Mouse (Mus musculus): ENCODE measurements at regions not wholly inside any gene's neighbourhood (a gene's known extent, or its start where the extent isn't known, plus 50 kb on each side); places are given as distances from the start of the nearest gene placed in this dataset.

DNA sequence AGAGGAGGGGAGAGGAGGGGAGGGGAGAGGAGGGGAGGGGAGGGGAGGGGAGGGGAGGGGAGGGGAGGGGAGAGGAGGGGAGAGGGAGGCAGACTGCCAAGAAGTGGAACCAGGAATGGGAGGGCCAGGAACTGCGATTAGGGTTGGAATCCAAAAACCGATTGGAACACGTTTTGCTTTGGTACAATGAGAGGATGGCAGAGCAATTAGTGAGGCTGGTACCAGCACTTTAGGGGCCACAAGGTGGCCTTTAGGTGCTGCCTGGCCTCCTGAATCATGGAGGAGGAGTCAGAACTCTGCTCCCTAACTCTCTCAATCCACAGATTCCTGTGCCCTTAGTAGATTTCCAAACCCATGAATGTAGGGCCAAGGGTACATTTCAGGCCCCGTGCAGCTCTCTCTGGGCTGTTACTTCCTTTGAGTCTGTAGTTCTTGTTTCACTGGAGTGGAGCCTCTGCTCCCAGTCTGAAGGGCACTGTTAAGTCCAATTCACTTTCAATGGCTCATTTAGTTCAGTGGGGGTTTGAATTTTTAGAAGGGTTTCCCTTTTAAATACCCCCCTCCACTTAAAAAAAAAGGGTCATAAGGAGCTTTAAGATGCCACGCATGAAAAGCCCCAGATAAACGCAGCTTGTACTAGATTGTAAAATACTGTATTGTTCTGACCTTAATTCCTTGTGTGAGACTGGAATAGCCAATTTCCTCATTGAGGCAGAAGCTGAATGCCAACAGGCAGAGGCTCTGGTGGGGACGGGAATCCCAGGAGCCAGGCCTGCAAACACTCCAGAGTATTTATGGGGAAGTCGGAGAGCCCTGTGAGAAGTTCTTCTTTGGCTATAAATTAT is 102.4 kb upstream of the Ranbp3l start:
- Histone ChIP-seq H3K27ac (peak overlapping the region; percentile 64; the same call in 1 of the 2 replicates), H3K4me2 (no peak overlapping the region), H3K27me3 (no peaks in the 10 kb centered on the region), H3K9me3 (replicated peaks) (no peaks in the 10 kb centered on the region), H3K4me1 (peaks cover 2% of the 10 kb centered on the region; the same call in 1 of the 2 replicates), H3K4me3 (replicated peaks) (no peak overlapping the region), H3K9ac (no peak overlapping the region), H3K36me3 (no peaks in the 10 kb centered on the region)
- ATAC-seq (replicated peaks; ENCODE audit: low FRiP score), result no peak
- 56% methylated on average over 8 of the region's 8 CpGs for WGBS

DNA sequence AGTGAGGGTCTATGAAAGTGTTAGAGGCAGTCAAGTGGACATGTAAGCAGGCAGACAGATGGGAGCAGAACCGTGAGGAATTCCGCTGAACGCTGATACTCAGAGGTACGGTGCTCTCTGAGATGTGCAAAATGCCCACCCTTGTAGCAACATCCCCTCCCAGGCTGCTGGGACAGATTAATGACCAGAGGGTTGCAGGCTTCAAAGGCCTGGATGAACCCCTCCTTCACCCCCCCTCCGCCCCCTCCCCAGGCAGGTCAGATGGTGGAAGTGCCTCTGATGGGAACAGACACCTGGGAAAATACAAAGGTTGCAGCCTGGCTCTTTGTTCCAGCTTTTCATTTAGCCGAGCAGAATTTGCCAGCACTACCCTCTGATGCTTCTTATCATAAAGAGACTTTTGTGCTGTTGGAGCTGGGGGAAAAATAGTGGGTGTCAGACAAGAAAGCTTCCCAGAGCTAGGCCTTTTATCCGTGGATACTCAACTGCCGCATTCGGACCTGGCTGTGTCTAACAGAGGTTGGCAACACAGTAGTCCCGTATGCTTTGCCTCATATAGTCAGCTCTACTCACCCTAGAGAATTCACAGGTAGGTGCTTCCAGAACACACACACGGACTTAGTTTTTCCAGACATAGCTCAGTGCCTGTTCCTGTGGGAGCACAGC is 111.2 kb upstream of the Ranbp3l start:
- ATAC-seq (replicated peaks; ENCODE audit: low FRiP score), result peak; percentile 88
- H3K9ac ChIP-seq, result no peak overlapping the region
- no peaks in the 10 kb centered on the region for H3K27me3 ChIP-seq
- peak overlapping the region; percentile 75 for H3K27ac ChIP-seq
- 38% methylated on average over 11 of the region's 11 CpGs for WGBS
- H3K4me1 ChIP-seq, result peaks cover 7% of the 10 kb centered on the region; the same call in 1 of the 2 replicates
- no peaks in the 10 kb centered on the region for H3K36me3 ChIP-seq
- H3K9me3 ChIP-seq (replicated peaks), result 0 out of 2 replicates have a peak, but pooled peaks cover 4% of the 10 kb centered on the region
- H3K4me3 ChIP-seq (replicated peaks), result no peak overlapping the region
- H3K4me2 ChIP-seq, result no peak overlapping the region

DNA sequence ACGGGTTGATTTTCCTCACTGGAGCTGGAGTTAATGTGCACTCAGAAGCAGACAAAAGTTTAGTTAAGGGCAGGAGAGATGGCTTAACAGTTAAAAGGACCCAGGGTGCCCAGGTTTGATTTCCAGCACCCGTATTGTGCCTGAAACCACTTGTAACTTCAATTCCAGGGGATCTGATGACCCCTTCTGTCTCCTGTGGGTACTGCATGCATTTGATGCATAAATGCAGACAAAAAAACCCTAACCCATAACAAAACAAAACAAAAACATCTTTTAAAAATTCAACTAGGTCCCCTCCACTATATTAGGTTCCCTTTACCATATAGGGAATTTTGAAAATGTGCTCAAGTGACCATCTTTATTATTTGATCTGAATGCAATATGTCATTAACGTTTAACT is 112.2 kb upstream of the Ranbp3l start:
- Histone ChIP-seq H3K9me3 (replicated peaks) (0 out of 2 replicates have a peak, but pooled peaks cover 4% of the 10 kb centered on the region), H3K36me3 (no peaks in the 10 kb centered on the region), H3K4me3 (replicated peaks) (no peak overlapping the region), H3K9ac (no peak overlapping the region), H3K27me3 (no peaks in the 10 kb centered on the region), H3K4me2 (no peak overlapping the region), H3K27ac (no peak overlapping the region), H3K4me1 (peaks cover 7% of the 10 kb centered on the region; the same call in 1 of the 2 replicates)
- 85% methylated on average over 3 of the region's 3 CpGs for WGBS
- ATAC-seq (replicated peaks; ENCODE audit: low FRiP score), result no peak

DNA sequence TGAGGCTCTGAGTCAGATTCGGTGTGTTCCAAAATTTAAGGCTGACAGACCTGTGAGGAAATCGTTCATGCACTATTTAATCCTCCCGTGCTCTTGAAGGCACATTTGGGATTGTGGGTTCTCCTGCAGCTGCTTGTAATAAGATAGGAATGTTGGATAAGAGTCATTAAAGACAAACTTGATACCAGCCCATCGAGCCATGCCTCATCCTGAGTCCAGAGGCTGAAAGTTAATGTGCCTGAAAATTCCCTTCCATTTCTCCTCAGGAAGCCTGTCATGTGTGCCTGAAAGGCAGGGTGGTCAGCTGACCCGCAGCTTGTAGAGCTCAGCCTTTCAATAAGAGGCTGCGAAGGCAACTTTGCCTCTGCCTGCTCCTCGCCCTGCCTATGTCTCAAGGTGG is 113.4 kb upstream of the Ranbp3l start:
- H3K4me3 ChIP-seq (replicated peaks), result no peak overlapping the region
- H3K4me2 ChIP-seq, result no peak overlapping the region
- 39% methylated on average over 7 of the region's 7 CpGs for WGBS
- peak overlapping the region; percentile 58 for H3K27ac ChIP-seq
- H3K9ac ChIP-seq, result no peak overlapping the region
- ATAC-seq (replicated peaks; ENCODE audit: low FRiP score), result peak; percentile 91
- H3K4me1 ChIP-seq, result peaks cover 7% of the 10 kb centered on the region; the same call in 1 of the 2 replicates
- no peaks in the 10 kb centered on the region for H3K36me3 ChIP-seq
- no peaks in the 10 kb centered on the region for H3K9me3 ChIP-seq (replicated peaks)
- H3K27me3 ChIP-seq, result no peaks in the 10 kb centered on the region

DNA sequence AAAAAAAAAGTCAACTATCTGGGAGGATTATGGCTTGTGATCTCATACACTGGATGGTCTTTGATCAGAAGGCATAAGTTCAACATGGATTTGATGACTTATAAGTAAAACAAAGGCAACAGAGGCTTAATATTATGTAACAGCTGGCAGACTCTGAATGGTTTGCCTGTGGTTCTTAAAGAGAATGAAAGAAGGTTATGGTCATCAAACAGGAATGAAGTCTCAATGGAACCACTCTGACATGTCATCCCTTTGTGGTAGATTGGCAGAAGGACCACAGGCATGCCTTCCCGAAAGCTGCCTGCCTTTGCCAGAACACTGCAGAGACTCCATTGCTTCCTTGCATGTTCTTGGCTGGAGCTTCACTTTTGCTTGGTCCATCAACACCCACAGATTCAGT is 116.8 kb upstream of the Ranbp3l start:
- H3K27ac ChIP-seq, result no peak overlapping the region
- H3K4me1 ChIP-seq, result no peaks in the 10 kb centered on the region
- WGBS, result 95% methylated on average over 1 of the region's 1 CpGs
- H3K4me3 ChIP-seq (replicated peaks), result no peak overlapping the region
- no peaks in the 10 kb centered on the region for H3K9me3 ChIP-seq (replicated peaks)
- no peak for ATAC-seq (replicated peaks; ENCODE audit: low FRiP score)
- H3K36me3 ChIP-seq, result no peaks in the 10 kb centered on the region
- H3K4me2 ChIP-seq, result no peak overlapping the region
- H3K9ac ChIP-seq, result no peak overlapping the region
- no peaks in the 10 kb centered on the region for H3K27me3 ChIP-seq

DNA sequence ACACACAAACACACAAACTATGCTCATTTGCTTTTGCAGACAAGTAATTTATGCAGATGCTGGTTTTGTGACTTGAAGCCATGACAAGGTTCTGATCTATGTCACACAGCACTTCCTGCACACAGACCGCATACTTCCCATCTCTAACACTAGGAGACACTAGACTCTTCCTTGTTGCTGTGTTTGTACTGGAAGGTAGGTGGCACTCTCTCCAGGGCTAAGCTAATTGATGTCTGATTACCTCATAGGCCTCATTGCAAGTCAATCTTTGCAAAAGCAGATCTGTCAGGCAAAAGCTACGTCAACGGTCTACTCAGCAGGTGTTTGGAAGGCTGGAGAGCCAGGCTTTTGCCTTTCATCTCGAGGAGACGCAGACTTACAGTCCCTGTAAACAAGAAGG is 118.3 kb upstream of the Ranbp3l start:
- no peak overlapping the region for H3K9ac ChIP-seq
- H3K27ac ChIP-seq, result no peak overlapping the region
- WGBS, result 58% methylated on average over 5 of the region's 5 CpGs
- H3K4me2 ChIP-seq, result no peak overlapping the region
- H3K36me3 ChIP-seq, result no peaks in the 10 kb centered on the region
- H3K4me1 ChIP-seq, result no peaks in the 10 kb centered on the region
- H3K4me3 ChIP-seq (replicated peaks), result no peak overlapping the region
- ATAC-seq (replicated peaks; ENCODE audit: low FRiP score), result no peak
- no peaks in the 10 kb centered on the region for H3K27me3 ChIP-seq
- no peaks in the 10 kb centered on the region for H3K9me3 ChIP-seq (replicated peaks)

DNA sequence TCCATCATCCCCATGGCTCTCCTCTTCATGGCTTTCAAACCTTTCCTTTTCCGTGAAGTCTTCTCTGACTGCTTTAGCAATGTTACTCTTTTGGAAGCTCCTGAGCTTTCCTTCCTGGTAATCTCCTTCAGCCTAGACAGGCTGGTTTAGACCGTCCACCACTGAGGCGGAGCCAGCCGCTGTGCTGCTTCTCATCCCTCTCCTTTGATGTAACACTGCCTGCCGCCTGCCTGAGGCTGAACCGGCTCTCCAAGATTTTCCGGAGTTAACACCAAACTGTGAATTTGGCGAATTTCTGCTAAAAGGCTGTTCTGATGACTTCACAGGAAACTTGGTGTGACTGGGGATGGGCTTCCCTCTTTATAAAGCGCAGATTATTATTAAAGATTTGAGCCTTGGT is 125.6 kb upstream of the Ranbp3l start:
- H3K4me2 ChIP-seq, result no peak overlapping the region
- H3K4me1 ChIP-seq, result peaks cover 2% of the 10 kb centered on the region; the same call in 1 of the 2 replicates
- no peak overlapping the region for H3K4me3 ChIP-seq (replicated peaks)
- no peaks in the 10 kb centered on the region for H3K36me3 ChIP-seq
- ATAC-seq (replicated peaks; ENCODE audit: low FRiP score), result no peak
- no peaks in the 10 kb centered on the region for H3K27me3 ChIP-seq
- H3K9ac ChIP-seq, result no peak overlapping the region
- 32% methylated on average over 9 of the region's 9 CpGs for WGBS
- H3K9me3 ChIP-seq (replicated peaks), result no peaks in the 10 kb centered on the region
- H3K27ac ChIP-seq, result no peak overlapping the region

DNA sequence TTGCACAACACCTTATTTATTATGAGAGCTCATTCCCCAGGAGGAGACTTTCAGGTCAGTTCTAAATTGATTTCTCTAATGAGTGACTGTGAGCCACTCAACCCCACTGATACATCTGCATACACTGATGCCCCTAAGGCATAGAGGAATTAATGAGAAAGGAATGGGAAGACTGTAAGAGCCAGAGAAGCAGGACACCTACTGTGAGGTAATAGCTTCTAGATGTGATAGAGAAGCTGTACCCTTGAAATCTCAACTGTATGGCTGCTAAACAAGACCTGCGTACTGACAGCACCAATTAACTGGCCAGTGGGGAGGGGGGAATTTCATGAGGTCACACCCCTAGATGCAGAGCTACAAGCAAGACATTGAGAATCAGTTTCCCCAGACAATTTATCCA is 128.3 kb upstream of the Ranbp3l start:
- no peaks in the 10 kb centered on the region for H3K36me3 ChIP-seq
- no peak for ATAC-seq (replicated peaks; ENCODE audit: low FRiP score)
- H3K9me3 ChIP-seq (replicated peaks), result no peaks in the 10 kb centered on the region
- H3K9ac ChIP-seq, result no peak overlapping the region
- no peaks in the 10 kb centered on the region for H3K27me3 ChIP-seq
- no peak overlapping the region for H3K27ac ChIP-seq
- no peak overlapping the region for H3K4me2 ChIP-seq
- no peak overlapping the region for H3K4me3 ChIP-seq (replicated peaks)
- 94% methylated on average over 1 of the region's 1 CpGs for WGBS
- H3K4me1 ChIP-seq, result peaks cover 2% of the 10 kb centered on the region; the same call in 1 of the 2 replicates

DNA sequence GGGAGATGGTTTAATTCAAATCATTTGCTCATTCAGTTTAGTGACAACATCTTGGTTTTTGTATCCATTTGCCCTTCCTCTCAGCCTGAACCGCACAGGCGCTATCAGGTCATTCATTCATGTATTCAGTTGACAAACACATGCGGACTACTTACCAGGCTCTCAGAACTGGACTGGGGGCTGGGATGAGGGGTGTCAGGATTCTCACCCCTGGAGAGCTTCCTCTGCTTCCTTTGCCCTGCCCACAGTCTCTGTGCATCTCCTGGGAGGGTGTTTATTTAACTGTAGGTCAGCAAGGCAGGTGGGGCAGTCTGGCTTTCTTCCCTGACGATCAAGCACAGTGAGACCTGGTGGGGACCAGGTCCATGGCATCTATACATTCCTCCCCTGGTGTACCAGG is 123.6 kb upstream of the Slc1a3 start:
- no peaks in the 10 kb centered on the region for H3K4me1 ChIP-seq
- no peak overlapping the region for H3K4me3 ChIP-seq (replicated peaks)
- no peaks in the 10 kb centered on the region for H3K9me3 ChIP-seq (replicated peaks)
- no peak overlapping the region for H3K27ac ChIP-seq
- H3K36me3 ChIP-seq, result no peaks in the 10 kb centered on the region
- no peaks in the 10 kb centered on the region for H3K27me3 ChIP-seq
- no peak overlapping the region for H3K4me2 ChIP-seq
- WGBS, result 68% methylated on average over 4 of the region's 4 CpGs
- ATAC-seq (replicated peaks; ENCODE audit: low FRiP score), result no peak
- no peak overlapping the region for H3K9ac ChIP-seq

DNA sequence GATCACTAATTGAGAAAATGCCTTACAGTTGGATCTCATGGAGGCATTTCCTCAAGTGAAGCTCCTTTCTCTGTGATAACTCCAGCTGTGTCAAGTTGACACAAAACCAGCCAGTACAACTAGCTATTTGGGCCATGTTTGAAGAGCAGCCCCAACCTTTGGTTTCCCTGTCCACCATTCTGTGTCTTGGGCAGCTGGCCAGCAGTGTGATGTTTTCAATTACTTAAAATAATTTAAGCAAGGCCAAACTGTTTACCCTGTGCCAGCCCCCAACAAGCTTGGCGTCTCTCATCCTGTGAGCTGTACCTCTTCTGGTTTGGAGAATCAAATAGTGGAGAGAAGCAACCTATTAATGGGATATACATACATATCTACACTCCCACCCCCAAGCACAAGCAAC is 122.4 kb upstream of the Slc1a3 start:
- Histone ChIP-seq H3K9me3 (replicated peaks) (no peaks in the 10 kb centered on the region), H3K27me3 (no peaks in the 10 kb centered on the region), H3K9ac (no peak overlapping the region), H3K27ac (no peak overlapping the region), H3K4me3 (replicated peaks) (no peak overlapping the region), H3K4me2 (no peak overlapping the region), H3K36me3 (no peaks in the 10 kb centered on the region), H3K4me1 (no peaks in the 10 kb centered on the region)
- WGBS, result 56% methylated on average over 1 of the region's 1 CpGs
- no peak for ATAC-seq (replicated peaks; ENCODE audit: low FRiP score)

DNA sequence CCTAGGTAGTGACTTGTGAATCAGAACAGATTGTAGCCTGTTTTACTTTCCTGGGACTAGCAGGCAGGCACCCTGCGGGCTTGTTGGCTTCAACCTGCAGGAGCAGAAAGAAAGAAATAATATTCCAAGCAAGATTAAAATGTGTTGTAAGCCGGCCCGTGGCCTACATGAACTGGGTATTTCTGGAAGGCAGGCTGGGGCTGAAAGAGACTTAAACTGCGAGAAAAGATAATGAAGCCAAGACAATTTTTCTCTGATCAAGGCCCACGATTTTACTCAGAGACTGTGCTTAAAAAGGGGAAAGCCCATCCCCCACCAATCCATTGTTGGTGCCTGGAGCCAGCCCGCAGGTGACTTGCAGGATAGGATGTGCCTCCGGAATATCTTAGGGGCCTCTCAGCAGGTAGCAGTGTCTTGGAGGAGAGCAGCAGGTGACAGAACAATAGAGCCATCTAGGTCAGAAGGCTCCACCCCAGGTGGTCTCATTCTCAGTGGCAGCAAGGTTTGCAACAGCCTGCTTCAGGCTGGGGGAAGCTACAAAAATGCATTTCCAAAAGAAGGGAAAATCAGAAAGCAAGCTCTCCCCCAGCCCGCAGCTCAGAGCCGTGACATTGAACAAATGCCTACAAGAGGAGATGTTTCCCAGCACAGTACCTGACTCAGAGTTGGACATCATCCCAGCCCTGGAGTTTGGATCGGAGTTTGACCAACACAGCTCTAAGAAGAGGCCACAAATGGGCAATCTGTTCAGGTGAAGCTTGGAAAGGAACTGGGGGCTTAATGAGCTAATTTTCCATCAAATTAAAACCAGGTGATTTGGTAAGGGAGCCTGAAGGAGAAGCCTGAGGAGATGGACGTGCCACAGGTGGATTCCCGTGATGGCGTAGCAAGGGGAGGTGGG is 121.4 kb upstream of the Slc1a3 start:
- Histone ChIP-seq H3K9ac (no peak overlapping the region), H3K4me2 (no peak overlapping the region), H3K27ac (no peak overlapping the region), H3K36me3 (no peaks in the 10 kb centered on the region), H3K4me1 (no peaks in the 10 kb centered on the region), H3K9me3 (replicated peaks) (no peaks in the 10 kb centered on the region), H3K4me3 (replicated peaks) (no peak overlapping the region), H3K27me3 (no peaks in the 10 kb centered on the region)
- ATAC-seq (replicated peaks; ENCODE audit: low FRiP score), result no peak
- 57% methylated on average over 13 of the region's 13 CpGs for WGBS

DNA sequence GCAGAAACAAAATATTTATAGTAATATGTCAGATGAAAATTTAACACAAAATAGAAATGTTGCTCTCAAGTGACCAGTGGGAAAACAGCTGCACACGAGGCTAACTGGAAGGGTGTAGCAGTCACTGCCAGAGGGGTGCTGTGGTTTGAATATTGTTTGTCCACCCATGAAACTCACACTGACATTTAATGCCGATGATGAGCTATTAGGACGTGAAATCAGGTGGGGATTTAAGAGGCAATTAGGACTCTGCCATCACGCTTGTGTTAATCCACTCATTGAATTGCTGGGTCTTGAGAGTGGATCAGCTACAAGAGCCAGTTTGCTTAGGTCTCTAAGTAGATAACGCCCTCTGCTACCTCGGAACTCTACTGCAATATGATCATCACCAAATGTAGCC is 114.3 kb upstream of the Slc1a3 start:
- no peak for ATAC-seq (replicated peaks; ENCODE audit: low FRiP score)
- H3K9me3 ChIP-seq (replicated peaks), result no peaks in the 10 kb centered on the region
- no peak overlapping the region for H3K4me3 ChIP-seq (replicated peaks)
- WGBS, result 75% methylated on average over 6 of the region's 6 CpGs
- no peaks in the 10 kb centered on the region for H3K27me3 ChIP-seq
- H3K4me2 ChIP-seq, result no peak overlapping the region
- H3K4me1 ChIP-seq, result no peaks in the 10 kb centered on the region
- no peak overlapping the region for H3K9ac ChIP-seq
- H3K27ac ChIP-seq, result no peak overlapping the region
- H3K36me3 ChIP-seq, result no peaks in the 10 kb centered on the region

Data from kidney, embryonic 15.5 days (tissue).